Mouse (Mus musculus): ENCODE data around the gene Slc1a1.

- TF ChIP-seq CTCF (IDR thresholded peaks at IDR 0.05; ENCODE audit: low read depth) (no peak), EP300 (IDR thresholded peaks at IDR 0.05; ENCODE audit: low read depth) (no peak)
These were observed 30.7 kb downstream of the Slc1a1 start for GRCm38 (mm10) chr19:28865501-28865900.
